Mouse (Mus musculus) erythroblast, embryonic 14.5 days (primary cell): Measurements from ENCODE around the gene Cacna2d3.

Source experiments
- GATA1 ChIP-seq: IDR thresholded peaks from 2 replicates; pipeline ENCODE4 v1.6.1; 2012; ENCODE audit warnings: low read length, inconsistent platforms, mixed read lengths
- TAL1 ChIP-seq: IDR thresholded peaks from 3 replicates; pipeline ENCODE4 v1.6.1; 2012; ENCODE audit warnings: low read length, inconsistent platforms, mixed read lengths

GRCm38 (mm10) chr14:29650591-29650990 lies 71.1 kb downstream of the Cacna2d3 start:
- TF ChIP-seq GATA1 (no peak), TAL1 (no peak)
